Mouse (Mus musculus) frontal cortex, postnatal 36 days (tissue): ENCODE measurements at regions not wholly inside any gene's neighbourhood (a gene's known extent, or its start where the extent isn't known, plus 50 kb on each side); places are given as distances from the start of the nearest gene placed in this dataset.
"Not testable (repeated sequence)": the region's sequence is repeated elsewhere in the genome, so short reads cannot be mapped to it uniquely, and the experiment has no call there.

Experiments
- DNase-seq, 2 experiments: peaks; one replicate each; pipeline ENCODE4 v3.0.0; 2022; ENCODE audit warnings: low spot score in 2 of 2

GRCm38 (mm10) chr10:96685991-96686601, 69.3 kb downstream of the Btg1 start:
- DNase-seq, result no peak

- DNase-seq, result no peak
Measured at GRCm38 (mm10) chr10:96686659-96687440, 70.0 kb downstream of the Btg1 start.

- no peak for DNase-seq
Measured at GRCm38 (mm10) chr10:96687441-96687772, 70.6 kb downstream of the Btg1 start.

GRCm38 (mm10) chr10:96689976-96690867, 73.4 kb downstream of the Btg1 start:
- DNase-seq, result no peak

- peak in 1 of 2 experiments; percentile 8 for DNase-seq
Measured at GRCm38 (mm10) chr10:96690868-96691302, 74.1 kb downstream of the Btg1 start.

GRCm38 (mm10) chr10:96691319-96691870, 74.6 kb downstream of the Btg1 start:
- no peak for DNase-seq

- DNase-seq, result no peak
Measured at GRCm38 (mm10) chr10:96692821-96693220, 76.0 kb downstream of the Btg1 start.

DNA sequence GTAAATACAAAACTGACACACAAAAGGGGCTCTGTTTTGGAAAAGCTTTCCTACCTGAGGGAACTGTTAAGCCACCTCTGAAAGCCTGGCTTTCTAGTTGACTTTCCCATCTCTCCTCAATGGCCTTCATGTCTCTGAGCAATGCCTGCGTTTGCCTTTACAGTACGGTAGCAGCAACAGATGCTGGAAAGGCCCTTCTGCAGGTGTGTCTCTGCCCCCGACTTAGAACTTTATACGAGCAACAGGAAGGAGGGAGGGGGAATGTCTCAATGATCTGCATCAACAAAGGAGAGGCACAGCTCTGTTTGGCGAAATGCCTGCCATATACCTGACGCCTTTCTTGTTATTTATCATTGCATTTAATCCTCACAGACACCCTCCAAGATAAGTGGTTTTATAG, 77.0 kb downstream of the Btg1 start:
- DNase-seq, result no peak

- DNase-seq, result no peak
Measured at GRCm38 (mm10) chr10:96696571-96696970, 79.8 kb downstream of the Btg1 start.

- DNase-seq, result no peak
Measured at GRCm38 (mm10) chr10:96697781-96698180, 81.0 kb downstream of the Btg1 start.

GRCm38 (mm10) chr10:96706656-96707055, 89.8 kb downstream of the Btg1 start:
- no peak for DNase-seq

GRCm38 (mm10) chr10:96708471-96708870, 91.7 kb downstream of the Btg1 start:
- no peak for DNase-seq

DNA sequence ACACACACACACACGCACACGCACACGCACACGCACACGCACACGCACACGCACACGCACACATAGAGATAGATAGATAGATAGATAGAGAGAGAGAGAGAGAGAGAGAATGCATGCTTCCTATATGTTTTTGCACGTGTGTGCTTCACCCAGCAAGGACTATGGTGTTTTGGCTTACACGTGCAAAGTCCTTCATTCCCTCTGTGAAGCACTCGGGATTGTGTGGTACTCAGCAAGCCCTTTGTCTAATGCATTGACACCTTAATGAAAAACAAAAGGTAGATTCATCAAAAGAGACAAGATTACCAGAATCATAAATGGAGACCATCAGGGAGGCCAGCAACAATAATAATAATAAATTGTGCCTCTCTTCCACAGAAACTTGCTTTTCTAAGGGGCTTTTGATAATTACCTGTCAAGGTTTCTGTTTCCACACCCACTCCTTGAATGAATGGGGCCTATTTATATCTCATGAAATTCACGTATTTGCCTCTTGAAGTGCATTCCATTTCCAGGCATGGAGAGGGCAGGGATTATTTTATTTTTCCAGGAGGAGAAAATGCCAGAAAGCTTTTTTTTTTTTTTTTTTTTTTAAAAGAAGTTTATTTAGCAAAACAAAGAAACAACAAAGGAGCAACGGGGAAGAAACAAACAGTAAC, 93.0 kb downstream of the Btg1 start:
- no peak for DNase-seq

GRCm38 (mm10) chr10:96711993-96712392, 95.2 kb downstream of the Btg1 start:
- no peak for DNase-seq

GRCm38 (mm10) chr10:96714702-96715101, 97.9 kb downstream of the Btg1 start:
- no peak for DNase-seq

GRCm38 (mm10) chr10:96717281-96717680, 100.5 kb downstream of the Btg1 start:
- DNase-seq, result no peak

DNA sequence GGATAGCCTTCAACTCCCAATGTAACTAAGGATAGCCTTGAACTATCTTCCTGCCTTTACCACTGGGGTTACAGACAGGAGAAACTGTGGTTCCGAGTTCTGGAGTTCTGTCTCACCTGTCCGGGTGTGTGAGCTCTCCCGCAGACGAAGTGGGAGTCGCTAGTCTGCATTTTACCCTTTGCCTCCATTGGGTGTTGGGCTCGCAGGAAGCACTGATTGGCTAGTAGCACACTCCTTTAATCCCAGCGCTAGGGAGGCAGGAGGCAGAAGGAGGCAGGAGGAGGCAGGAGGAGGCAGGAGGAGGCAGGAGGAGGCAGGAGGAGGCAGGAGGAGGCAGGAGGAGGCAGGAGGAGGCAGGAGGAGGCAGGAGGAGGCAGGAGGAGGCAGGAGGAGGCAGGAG, 101.9 kb downstream of the Btg1 start:
- DNase-seq, result not testable (repeated sequence)

DNA sequence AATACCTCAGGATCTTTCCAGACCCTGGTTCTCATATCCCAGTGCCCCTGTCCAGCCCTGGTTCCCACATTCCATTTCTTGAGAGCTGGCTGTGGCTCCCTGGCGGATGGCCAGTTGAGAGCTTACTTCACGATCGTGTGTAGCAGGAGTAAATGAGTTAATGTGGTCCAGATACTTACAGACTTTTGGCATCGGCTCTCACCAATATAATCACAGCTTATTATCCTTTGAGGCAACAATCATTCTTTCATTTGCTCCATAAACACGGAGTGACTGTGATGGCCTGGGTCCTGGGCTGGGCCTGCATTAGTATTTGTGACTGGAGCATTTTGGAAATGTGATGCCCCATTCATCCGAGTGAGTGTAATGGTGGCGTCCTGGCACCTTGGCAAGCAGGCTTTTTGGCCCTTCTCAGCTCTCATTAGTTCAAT, 103.5 kb downstream of the Btg1 start:
- DNase-seq, result peak in 1 of 2 experiments; percentile 16

- DNase-seq, result no peak
Measured at GRCm38 (mm10) chr10:96720956-96721688, 104.3 kb downstream of the Btg1 start.

DNA sequence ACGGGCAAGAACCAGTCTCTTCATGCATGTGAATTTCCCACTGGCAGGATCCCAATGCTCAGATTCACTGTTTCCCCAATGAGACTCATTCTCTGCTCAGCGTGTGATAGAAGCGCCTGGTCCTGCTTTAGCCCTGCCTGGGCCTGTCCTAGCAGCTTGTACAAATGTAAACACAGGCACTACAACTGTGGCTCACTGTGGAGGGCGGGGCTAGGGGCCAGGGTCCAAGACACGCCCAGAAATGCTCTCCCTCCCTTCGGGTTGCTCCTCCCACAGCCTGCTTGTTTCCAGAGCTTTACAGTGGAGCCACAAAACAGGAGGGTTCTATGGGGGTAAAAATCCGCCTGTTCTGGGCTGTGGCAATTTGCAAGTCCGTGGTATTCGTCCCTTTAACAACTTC, 105.7 kb downstream of the Btg1 start:
- DNase-seq, result no peak

- no peak for DNase-seq
Measured at GRCm38 (mm10) chr10:96723071-96723470, 106.3 kb downstream of the Btg1 start.
